Comparison of ENCODE assay signal across 24 mouse cellular contexts in genomic region chr2:48978920-48979319, GRCm38 (mm10).
"Had no signal": no experiment of that assay in that cellular context is flagged by ENCODE, and none has a peak within 500 bp of the region (broad histone marks: within the 10 kb centered on the region; RNA-seq: fewer than 3 reads in every experiment).

No protein-coding gene starts in this region.

- H3K4me1 ChIP-seq: heart, embryonic 10.5 days; heart, embryonic 12.5 days; hindbrain, embryonic 13.5 days; hindbrain, embryonic 15.5 days; kidney, embryonic 15.5 days; limb, embryonic 13.5 days; limb, embryonic 15.5 days; liver, embryonic 12.5 days had no signal

- H3K4me3 ChIP-seq: heart, adult 2 months; heart, embryonic 10.5 days; heart, embryonic 12.5 days; hindbrain, embryonic 13.5 days; hindbrain, embryonic 15.5 days; kidney, embryonic 15.5 days; limb, embryonic 13.5 days; limb, embryonic 15.5 days; liver, embryonic 12.5 days had no signal

- ATAC-seq: hindbrain, postnatal 0 days; intestine, embryonic 16.5 days; liver, embryonic 12.5 days had no signal

- H3K9me3 ChIP-seq: heart, embryonic 10.5 days; heart, embryonic 12.5 days; hindbrain, embryonic 13.5 days; hindbrain, embryonic 15.5 days; kidney, embryonic 15.5 days; limb, embryonic 13.5 days; limb, embryonic 15.5 days; liver, embryonic 12.5 days had no signal

- H3K9ac ChIP-seq: heart, embryonic 12.5 days; hindbrain, embryonic 13.5 days; hindbrain, embryonic 15.5 days; kidney, embryonic 15.5 days; limb, embryonic 13.5 days; limb, embryonic 15.5 days; liver, embryonic 12.5 days had no signal

- DNase-seq: gastrocnemius, postnatal 14 days; gastrocnemius, postnatal 36 days; heart, adult 11 months; heart, adult 2 months; heart, postnatal 14 days; kidney, adult 11 months; kidney, adult 2 months; kidney, adult 9 months; kidney, postnatal 14 days; kidney, postnatal 36 days; layer of hippocampus, adult 9-11 months; layer of hippocampus, postnatal 36 days; left cerebral cortex, postnatal 4 days had no signal

- H3K27ac ChIP-seq: heart, adult 2 months; heart, embryonic 10.5 days; hindbrain, embryonic 13.5 days; hindbrain, embryonic 15.5 days; hindbrain, postnatal 0 days; kidney, embryonic 15.5 days; kidney, postnatal 0 days; limb, embryonic 13.5 days; limb, embryonic 15.5 days; liver, embryonic 12.5 days had no signal

- H3K36me3 ChIP-seq: heart, embryonic 10.5 days; hindbrain, embryonic 13.5 days; hindbrain, embryonic 15.5 days; kidney, embryonic 15.5 days; limb, embryonic 13.5 days; limb, embryonic 15.5 days had no signal

- H3K27me3 ChIP-seq: heart, embryonic 12.5 days; hindbrain, embryonic 13.5 days; hindbrain, embryonic 15.5 days; kidney, embryonic 15.5 days; limb, embryonic 13.5 days; limb, embryonic 15.5 days; liver, embryonic 12.5 days had no signal

- H3K4me2 ChIP-seq: heart, embryonic 12.5 days; hindbrain, embryonic 13.5 days; hindbrain, embryonic 15.5 days; kidney, embryonic 15.5 days; limb, embryonic 13.5 days; limb, embryonic 15.5 days; liver, embryonic 12.5 days had no signal
